Mouse (Mus musculus) heart, embryonic 12.5 days (tissue): ENCODE results near the gene Dab1. TPM values are rescaled to one million over a fixed set of nuclear protein-coding genes. Genes with fewer than 3 reads are reported as not detected.

Source experiments
- ATAC-seq: fragments of 200-750 bp; cut with Nextera tagmentation; 2 replicates; pipeline ENCODE4 v1.8.0; 2017; ENCODE audit warnings: moderate TSS enrichment, moderate library complexity; ENCODE audit not compliant: insufficient number of reproducible peaks, low FRiP score
- H3K27ac ChIP-seq: fragments of 300-500 bp; sonication (generic); 2 replicates; pipeline ENCODE4 v1.5.1; 2016; ENCODE audit warnings: mild to moderate bottlenecking, moderate library complexity; ENCODE audit not compliant: poor library complexity, severe bottlenecking
- H3K27me3 ChIP-seq: fragments of 300-500 bp; sonication (generic); replicated peaks from 2 replicates; pipeline ENCODE4 v1.6.1; 2016; ENCODE audit warnings: mild to moderate bottlenecking, moderate library complexity
- H3K36me3 ChIP-seq: fragments of 300-500 bp; sonication (generic); 2 replicates; pipeline ENCODE4 v1.6.1; 2016; ENCODE audit warnings: mild to moderate bottlenecking, moderate library complexity
- H3K4me1 ChIP-seq: fragments of 300-500 bp; sonication (generic); replicated peaks from 2 replicates; pipeline ENCODE4 v1.6.1; 2016; ENCODE audit warnings: mild to moderate bottlenecking
- H3K4me2 ChIP-seq: fragments of 300-500 bp; sonication (generic); 2 replicates; pipeline ENCODE4 v1.6.1; 2016; ENCODE audit warnings: mild to moderate bottlenecking, moderate library complexity
- H3K4me3 ChIP-seq: fragments of 300-500 bp; sonication (generic); 2 replicates; pipeline ENCODE4 v1.5.1; 2016; ENCODE audit warnings: mild to moderate bottlenecking
- H3K9ac ChIP-seq: fragments of 300-500 bp; sonication (generic); 2 replicates; pipeline ENCODE4 v1.6.1; 2016; ENCODE audit warnings: mild to moderate bottlenecking, moderate library complexity
- H3K9me3 ChIP-seq: fragments of 300-500 bp; sonication (generic); replicated peaks from 2 replicates; pipeline ENCODE4 v1.6.1; 2016; ENCODE audit warnings: mild to moderate bottlenecking, moderate library complexity
- WGBS: fragments of 180-500 bp; shearing (Covaris S2); methylation state at CpG from one replicate; pipeline ENCODE4 v1.1.7; 2016; 5-methylcytosine and 5-hydroxymethylcytosine counted together
- polyA plus RNA-seq: library from polyadenylated mRNA; unstranded; fragments of >200 nt; fragmentation: Nextera tagmentation; extraction: Ambion mirVana; gene quantifications from 2 replicates; pipeline ENCODE4 v1.2.1, GENCODE M21; 2016

The Dab1 gene
- polyA plus RNA-seq, 1 experiment from 2014 or later: 1.0 TPM

- Histone ChIP-seq H3K4me1 (peaks cover 13% of the 10 kb centered on the region), H3K4me2 (no peak overlapping the region), H3K9ac (no peak overlapping the region), H3K27me3 (peaks cover 47% of the 10 kb centered on the region), H3K36me3 (no peaks in the 10 kb centered on the region), H3K4me3 (no peak overlapping the region), H3K9me3 (no peaks in the 10 kb centered on the region), H3K27ac (no peak overlapping the region)
- no peak for ATAC-seq
- WGBS: 79% methylated on average over 8 of the region's 8 CpGs
Measured at GRCm38 (mm10) chr4:104371136-104371535, 752.0 kb downstream of the Dab1 start.

- WGBS: 91% methylated on average over 1 of the region's 1 CpGs
- Histone ChIP-seq H3K36me3 (no peaks in the 10 kb centered on the region), H3K4me2 (no peak overlapping the region), H3K27ac (no peak overlapping the region), H3K9me3 (no peaks in the 10 kb centered on the region), H3K27me3 (peaks cover 25% of the 10 kb centered on the region), H3K9ac (no peak overlapping the region), H3K4me1 (no peaks in the 10 kb centered on the region), H3K4me3 (no peak overlapping the region)
- no peak for ATAC-seq
Measured at GRCm38 (mm10) chr4:104374191-104374590, 755.0 kb downstream of the Dab1 start.

DNA sequence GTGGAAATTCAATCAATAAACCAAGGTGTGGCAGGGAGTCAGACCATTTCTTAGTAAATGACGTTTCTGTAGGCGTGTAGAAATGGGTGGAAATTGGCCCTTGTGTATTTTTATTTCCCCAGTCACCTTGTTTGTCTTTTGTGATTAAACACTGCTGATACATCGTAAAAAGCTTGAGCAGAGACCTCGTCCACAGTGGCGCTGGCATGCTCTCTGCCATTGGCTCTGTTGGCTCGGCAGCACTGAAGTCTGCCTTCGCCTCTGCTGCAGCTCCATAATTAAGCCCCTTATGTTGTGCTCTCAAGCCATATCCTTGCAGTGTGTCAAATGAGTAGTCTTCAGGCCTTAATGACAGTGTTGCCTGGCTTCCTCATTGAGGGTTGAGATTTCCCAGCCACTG lies 765.5 kb downstream of the Dab1 start:
- no peak overlapping the region for H3K4me2 ChIP-seq
- no peaks in the 10 kb centered on the region for H3K4me1 ChIP-seq
- no peak overlapping the region for H3K9ac ChIP-seq
- no peaks in the 10 kb centered on the region for H3K36me3 ChIP-seq
- H3K27me3 ChIP-seq: no peaks in the 10 kb centered on the region
- H3K9me3 ChIP-seq: no peaks in the 10 kb centered on the region
- 71% methylated on average over 7 of the region's 7 CpGs for WGBS
- ATAC-seq: no peak
- H3K4me3 ChIP-seq: no peak overlapping the region
- no peak overlapping the region for H3K27ac ChIP-seq

DNA sequence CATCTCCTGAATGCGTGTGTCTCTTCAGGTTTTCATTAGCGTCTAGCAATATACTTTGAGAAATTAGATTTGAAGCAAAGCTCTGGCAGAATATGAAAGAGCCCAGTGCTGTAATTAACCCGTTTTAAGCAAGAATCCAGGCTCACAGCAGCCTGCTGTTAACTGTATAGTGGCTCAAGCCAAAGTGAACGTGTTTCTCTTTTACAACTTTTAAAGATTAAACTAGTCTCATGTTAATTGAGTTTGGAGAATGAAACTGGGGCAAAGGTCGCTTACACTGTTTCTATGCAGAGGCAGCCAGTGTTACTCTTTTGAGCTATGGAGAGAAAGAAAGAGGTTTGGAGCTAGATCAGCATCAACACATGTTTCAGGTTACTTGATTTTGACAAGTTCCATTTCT lies 766.1 kb downstream of the Dab1 start:
- H3K27me3 ChIP-seq: no peaks in the 10 kb centered on the region
- 66% methylated on average over 5 of the region's 5 CpGs for WGBS
- H3K4me3 ChIP-seq: no peak overlapping the region
- H3K27ac ChIP-seq: no peak overlapping the region
- no peaks in the 10 kb centered on the region for H3K36me3 ChIP-seq
- H3K4me1 ChIP-seq: no peaks in the 10 kb centered on the region
- H3K9me3 ChIP-seq: no peaks in the 10 kb centered on the region
- no peak for ATAC-seq
- H3K4me2 ChIP-seq: no peak overlapping the region
- H3K9ac ChIP-seq: no peak overlapping the region

GRCm38 (mm10) chr4:104395515-104395914 lies 776.4 kb downstream of the Dab1 start:
- Histone ChIP-seq H3K27me3 (no peaks in the 10 kb centered on the region), H3K9me3 (no peaks in the 10 kb centered on the region), H3K27ac (no peak overlapping the region), H3K4me1 (no peaks in the 10 kb centered on the region), H3K36me3 (no peaks in the 10 kb centered on the region), H3K4me2 (no peak overlapping the region), H3K4me3 (no peak overlapping the region), H3K9ac (no peak overlapping the region)
- WGBS: 81% methylated on average over 3 of the region's 3 CpGs
- ATAC-seq: no peak

DNA sequence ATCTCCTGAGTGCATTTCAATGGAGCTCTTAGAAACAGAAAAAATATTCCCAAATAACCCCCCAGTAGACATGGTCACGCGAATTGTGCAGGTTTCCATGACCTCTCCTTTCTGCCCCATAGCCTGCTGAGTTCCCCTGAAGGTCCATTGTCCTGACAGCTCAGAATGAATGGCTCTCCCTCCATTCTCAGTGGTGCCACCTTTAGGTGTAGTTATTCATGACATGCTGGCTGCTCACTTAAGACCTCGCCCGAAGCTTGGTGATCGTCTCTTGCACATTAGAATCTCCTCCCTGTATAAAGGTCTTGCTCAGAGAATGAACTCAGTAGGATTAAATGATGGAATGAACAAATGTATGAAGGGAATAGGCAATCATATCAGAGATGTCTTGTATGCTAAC lies 776.9 kb downstream of the Dab1 start:
- no peak for ATAC-seq
- Histone ChIP-seq H3K4me1 (no peaks in the 10 kb centered on the region), H3K27ac (no peak overlapping the region), H3K4me2 (no peak overlapping the region), H3K9me3 (no peaks in the 10 kb centered on the region), H3K27me3 (no peaks in the 10 kb centered on the region), H3K36me3 (no peaks in the 10 kb centered on the region), H3K9ac (no peak overlapping the region), H3K4me3 (no peak overlapping the region)
- 81% methylated on average over 5 of the region's 5 CpGs for WGBS

DNA sequence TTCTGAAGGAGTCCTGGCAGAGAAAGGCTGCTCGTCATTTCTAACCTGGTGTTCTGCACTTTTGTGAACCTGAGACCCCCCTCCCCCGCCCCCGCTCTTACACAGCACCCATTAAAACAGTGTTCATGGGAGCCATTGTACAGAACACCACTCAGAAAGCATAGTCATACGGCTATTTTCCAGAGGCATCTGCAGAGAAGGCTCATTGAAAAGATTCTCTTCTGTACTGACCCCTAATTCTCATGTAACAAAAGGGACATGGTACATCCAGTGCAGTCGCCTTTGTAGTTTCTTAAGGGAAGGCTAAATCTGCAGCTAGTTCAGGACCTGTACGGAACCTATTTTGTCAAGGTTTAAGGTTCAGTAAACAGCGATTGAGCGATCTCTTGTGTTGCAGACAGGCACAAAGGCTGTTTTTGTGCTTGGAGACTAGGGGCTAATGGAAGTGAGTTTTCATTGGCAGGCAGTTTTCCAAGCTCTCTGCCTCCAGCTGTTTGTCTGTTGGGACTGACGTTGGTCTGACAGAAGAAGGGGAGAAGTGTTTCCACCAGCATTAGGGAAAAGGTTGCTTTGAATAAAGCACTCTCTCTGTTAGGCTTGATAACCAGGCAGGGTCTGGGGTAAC lies 780.1 kb downstream of the Dab1 start:
- no peaks in the 10 kb centered on the region for H3K36me3 ChIP-seq
- ATAC-seq: no peak
- H3K27me3 ChIP-seq: no peaks in the 10 kb centered on the region
- no peak overlapping the region for H3K27ac ChIP-seq
- 69% methylated on average over 9 of the region's 9 CpGs for WGBS
- no peak overlapping the region for H3K4me3 ChIP-seq
- H3K9me3 ChIP-seq: no peaks in the 10 kb centered on the region
- no peak overlapping the region for H3K9ac ChIP-seq
- no peak overlapping the region for H3K4me2 ChIP-seq
- no peaks in the 10 kb centered on the region for H3K4me1 ChIP-seq

DNA sequence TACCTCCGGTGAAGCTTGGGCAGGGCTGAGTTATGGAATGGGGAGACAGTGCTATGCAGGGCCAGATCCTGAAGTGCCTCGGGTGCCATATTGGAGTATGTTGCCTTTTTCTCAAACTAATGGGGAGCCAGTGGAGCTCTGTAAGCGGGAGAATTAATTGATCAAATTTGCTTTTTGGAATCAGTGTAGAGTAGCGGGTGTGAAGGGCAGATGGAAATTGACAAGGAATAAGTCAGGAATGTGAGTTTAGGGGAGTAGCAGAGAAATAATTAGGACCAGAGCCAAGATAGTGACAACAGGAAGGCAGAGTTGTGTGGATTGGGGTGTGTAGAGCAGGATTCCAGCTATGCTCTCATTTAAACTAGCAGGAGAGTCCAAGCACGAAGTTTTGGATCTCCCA lies 784.9 kb downstream of the Dab1 start:
- Histone ChIP-seq H3K27ac (no peak overlapping the region), H3K4me1 (no peaks in the 10 kb centered on the region), H3K36me3 (no peaks in the 10 kb centered on the region), H3K4me2 (no peak overlapping the region), H3K27me3 (no peaks in the 10 kb centered on the region), H3K9ac (no peak overlapping the region), H3K4me3 (no peak overlapping the region), H3K9me3 (no peaks in the 10 kb centered on the region)
- no peak for ATAC-seq
- WGBS: 85% methylated on average over 5 of the region's 5 CpGs

GRCm38 (mm10) chr4:104410922-104411321 lies 791.8 kb downstream of the Dab1 start:
- no peak overlapping the region for H3K4me2 ChIP-seq
- H3K9me3 ChIP-seq: no peaks in the 10 kb centered on the region
- ATAC-seq: no peak
- no peak overlapping the region for H3K4me3 ChIP-seq
- H3K27ac ChIP-seq: no peak overlapping the region
- WGBS: 77% methylated on average over 6 of the region's 6 CpGs
- H3K36me3 ChIP-seq: no peaks in the 10 kb centered on the region
- no peak overlapping the region for H3K9ac ChIP-seq
- no peaks in the 10 kb centered on the region for H3K27me3 ChIP-seq
- no peaks in the 10 kb centered on the region for H3K4me1 ChIP-seq

GRCm38 (mm10) chr4:104415482-104415881 lies 796.3 kb downstream of the Dab1 start:
- WGBS: 55% methylated on average over 2 of the region's 2 CpGs
- Histone ChIP-seq H3K4me3 (no peak overlapping the region), H3K27ac (no peak overlapping the region)

GRCm38 (mm10) chr4:104418354-104418753 lies 799.2 kb downstream of the Dab1 start:
- Histone ChIP-seq H3K4me2 (no peak overlapping the region), H3K9ac (no peak overlapping the region), H3K4me1 (no peaks in the 10 kb centered on the region), H3K4me3 (no peak overlapping the region), H3K36me3 (no peaks in the 10 kb centered on the region), H3K9me3 (no peaks in the 10 kb centered on the region), H3K27ac (no peak overlapping the region), H3K27me3 (no peaks in the 10 kb centered on the region)
- WGBS: 85% methylated on average over 2 of the region's 2 CpGs
- no peak for ATAC-seq

More at GRCm38 (mm10) chr4:104415482-104415881, 796.3 kb downstream of the Dab1 start:
- Histone ChIP-seq H3K4me1 (no peaks in the 10 kb centered on the region), H3K4me2 (no peak overlapping the region), H3K9me3 (no peaks in the 10 kb centered on the region), H3K36me3 (no peaks in the 10 kb centered on the region), H3K9ac (no peak overlapping the region), H3K27me3 (no peaks in the 10 kb centered on the region)
- ATAC-seq: no peak

- Histone ChIP-seq H3K27me3 (0 out of 2 replicates have a peak, but pooled peaks cover 3% of the 10 kb centered on the region), H3K36me3 (no peaks in the 10 kb centered on the region), H3K27ac (no peak overlapping the region), H3K9ac (no peak overlapping the region), H3K9me3 (no peaks in the 10 kb centered on the region), H3K4me2 (no peak overlapping the region), H3K4me1 (no peaks in the 10 kb centered on the region), H3K4me3 (no peak overlapping the region)
- ATAC-seq: no peak
- 92% methylated on average over 12 of the region's 12 CpGs for WGBS
Measured at GRCm38 (mm10) chr4:104420983-104421680, 802.0 kb downstream of the Dab1 start.
